Mouse (Mus musculus) lung, adult 10 weeks (tissue): Measurements from ENCODE around the gene Kcnh6. TPM values are rescaled to one million over a fixed set of nuclear protein-coding genes. Genes with fewer than 3 reads are reported as not detected.

Experiments
- polyA plus RNA-seq: library from polyadenylated mRNA; stranded (reverse); fragments of 350-450 nt; fragmentation: Illumina TruSeq; extraction: RNeasy Lipid Tissue Mini Kit (QIAGEN cat#74804); gene quantifications from one replicate; pipeline ENCODE4 v1.2.3, GENCODE M21; 2014; ENCODE audit warnings: low read depth, low replicate concordance; ENCODE audit not compliant: insufficient read depth

Kcnh6 gene
- not detected for polyA plus RNA-seq

DNA sequence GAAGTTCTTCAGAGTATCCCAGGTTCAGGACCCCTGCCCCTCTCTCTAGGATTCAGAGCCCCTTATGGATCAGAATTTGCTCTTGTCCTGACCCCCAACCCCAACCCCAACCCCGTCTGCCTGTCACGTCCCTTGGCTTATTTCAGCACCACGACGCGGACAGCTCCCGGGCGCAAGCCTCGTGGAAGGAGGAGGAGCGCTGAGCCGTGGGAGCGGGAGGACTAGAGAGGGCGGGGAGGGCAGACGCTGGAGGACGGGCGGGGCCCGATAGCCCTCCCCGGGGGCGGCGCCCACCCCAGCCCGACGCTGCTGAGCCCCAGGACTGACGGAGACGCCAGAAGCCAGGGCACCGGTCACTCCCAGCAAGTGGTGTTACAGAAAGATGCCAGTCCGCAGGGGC lies at the start of gene Kcnh6:
Gene Kcnh6 (plus strand): TSS at position 304 of the 400 bp plus-strand sequence.

DNA sequence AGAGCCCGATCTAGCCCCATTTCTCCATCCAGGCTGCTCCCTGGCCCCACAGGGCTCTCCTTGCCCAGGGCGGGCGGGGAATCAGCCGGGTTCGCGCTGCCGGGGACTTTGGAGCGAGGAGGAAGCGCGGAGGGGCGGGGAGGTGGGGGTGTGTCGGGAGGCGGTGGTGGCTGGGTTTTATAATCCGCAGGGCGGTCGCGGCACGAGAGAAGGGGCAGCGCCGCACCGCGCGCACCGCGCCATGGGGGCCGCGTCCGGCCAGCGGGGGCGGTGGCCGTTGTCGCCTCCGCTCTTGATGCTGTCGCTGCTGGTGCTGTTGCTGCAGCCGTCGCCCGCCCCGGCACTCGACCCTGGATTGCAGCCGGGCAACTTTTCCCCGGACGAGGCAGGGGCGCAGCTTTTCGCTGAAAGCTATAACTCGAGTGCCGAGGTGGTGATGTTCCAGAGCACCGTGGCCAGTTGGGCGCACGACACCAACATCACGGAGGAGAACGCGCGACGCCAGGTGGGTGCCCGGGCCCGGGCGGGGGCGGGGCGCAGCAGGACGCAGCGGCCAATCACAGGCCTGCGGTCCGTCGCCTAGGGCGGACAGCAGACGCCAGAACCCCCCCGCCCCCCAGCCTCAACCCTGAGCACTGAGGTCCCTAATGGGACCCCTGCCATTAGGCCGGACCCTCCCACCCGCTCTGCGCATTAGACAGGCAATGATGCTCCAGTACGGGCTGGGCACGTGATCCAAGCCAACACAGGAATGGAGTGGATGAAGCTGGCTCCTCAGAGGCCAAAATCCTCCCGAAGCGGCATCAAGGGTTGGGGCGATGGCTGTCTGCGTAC lies 40.0 kb upstream of the Kcnh6 start, which contains the start of gene Ace:
Gene Ace (plus strand): TSS at position 205 of the 834 bp plus-strand sequence.

DNA sequence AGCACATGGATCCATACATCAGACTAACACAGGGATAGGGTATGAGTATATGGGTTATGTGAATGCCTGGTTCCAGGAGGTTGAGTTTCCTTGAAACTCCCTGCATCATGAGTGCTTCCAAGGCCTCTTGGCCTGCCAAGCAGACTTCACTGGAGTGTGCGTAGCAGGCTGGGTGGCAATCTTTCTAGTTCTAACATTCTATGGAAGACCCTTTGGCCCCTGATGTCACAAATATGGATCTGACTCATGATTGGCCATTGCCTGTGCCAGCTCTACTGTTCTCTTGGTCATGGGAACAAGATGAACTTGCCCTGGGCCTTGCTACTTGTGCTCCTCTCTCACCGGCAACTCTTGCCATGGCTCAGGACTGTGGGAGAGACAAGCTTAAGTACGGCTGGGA lies 13.5 kb upstream of the Kcnh6 start, which contains the start of gene Ace3:
Gene Ace3 (plus strand): TSS at position 301 of the 400 bp plus-strand sequence.

DNA sequence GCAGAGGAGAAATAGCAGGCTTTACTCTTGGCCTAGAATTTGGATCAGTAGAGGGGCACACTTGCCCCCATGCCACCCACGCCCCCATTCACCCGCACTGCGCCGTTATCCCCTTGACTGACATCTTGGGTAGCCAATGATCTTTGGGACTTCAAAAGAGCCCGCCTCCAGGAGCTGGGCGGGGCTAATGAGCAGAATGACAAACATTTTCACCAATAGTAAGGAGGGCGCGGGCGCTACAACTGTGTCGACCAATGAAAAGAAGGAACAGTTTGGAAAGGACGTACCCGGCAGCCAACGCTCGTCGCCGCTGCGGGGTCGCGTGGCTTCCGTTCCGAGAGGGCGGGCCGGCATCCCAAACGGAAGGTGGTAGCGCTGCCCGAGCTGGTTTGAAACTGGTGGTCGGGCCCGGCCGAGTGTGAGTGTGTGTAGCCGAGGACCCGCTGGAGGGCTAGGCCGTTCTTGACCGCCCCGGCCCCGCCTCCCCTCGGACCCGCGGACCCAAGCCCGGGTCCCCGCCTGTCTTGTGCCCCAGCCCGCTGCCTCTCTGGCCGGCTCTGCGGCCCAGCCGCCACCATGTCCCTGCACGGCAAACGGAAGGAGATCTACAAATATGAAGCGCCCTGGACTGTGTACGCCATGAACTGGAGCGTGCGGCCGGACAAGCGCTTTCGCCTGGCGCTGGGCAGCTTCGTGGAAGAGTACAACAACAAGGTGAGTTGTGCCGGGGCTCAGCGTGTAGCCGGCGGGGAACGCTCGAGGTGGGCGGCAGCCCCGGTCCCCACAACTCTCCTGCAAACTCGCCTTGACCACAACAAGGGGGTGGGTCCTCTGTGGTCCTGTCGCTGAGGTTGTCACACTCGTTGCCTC lies 28.9 kb downstream of the Kcnh6 start, which contains the start of gene Dcaf7:
Gene Dcaf7 (plus strand): TSS at position 325 of the 870 bp plus-strand sequence.

DNA sequence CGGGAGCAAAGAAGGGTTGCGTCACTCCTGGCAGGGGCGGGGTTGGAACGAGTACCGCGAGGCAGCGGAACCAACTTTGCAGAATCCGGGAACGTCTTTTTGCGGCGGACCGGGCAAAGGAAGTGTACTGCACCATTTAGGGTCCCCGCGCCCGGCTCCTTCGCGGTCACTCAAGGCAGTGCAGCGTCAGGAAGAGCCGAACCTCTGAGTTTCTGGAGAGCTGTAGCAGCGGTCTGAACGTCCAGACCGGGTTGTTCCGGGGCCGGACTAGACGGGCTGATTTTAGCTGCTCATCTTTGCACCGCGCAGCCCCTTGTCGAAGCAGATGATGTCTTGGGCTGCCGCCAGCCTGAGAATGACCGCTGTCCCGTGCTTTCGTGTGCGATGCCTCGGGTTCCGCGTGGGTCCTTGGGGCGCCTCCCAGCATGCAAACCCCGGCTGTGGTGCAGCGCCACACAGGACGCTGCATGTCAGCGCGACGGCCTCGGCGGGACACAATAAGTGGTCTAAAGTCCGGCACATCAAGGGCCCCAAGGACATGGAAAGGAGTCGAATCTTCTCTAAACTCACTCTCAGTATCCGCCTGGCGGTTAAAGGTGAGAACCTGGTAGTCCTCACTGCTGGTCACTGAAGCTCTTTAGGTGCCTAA lies 58.1 kb downstream of the Kcnh6 start, which contains the start of gene Taco1:
Gene Taco1 (plus strand): TSS at position 139 of the 649 bp plus-strand sequence.

Other genes starting within 250 kb of the Kcnh6 start
- gene Cyb561, start 54.8 kb upstream of the Kcnh6 start, polyA plus RNA-seq: 54.4 TPM
- 174 TPM for gene Ace, start 40.2 kb upstream of the Kcnh6 start, polyA plus RNA-seq
- 0.71 TPM for gene Ace3, start 13.4 kb upstream of the Kcnh6 start, polyA plus RNA-seq
- 20.8 TPM for gene Dcaf7, start 28.7 kb downstream of the Kcnh6 start, polyA plus RNA-seq
- 8.3 TPM for gene Taco1, start 57.9 kb downstream of the Kcnh6 start, polyA plus RNA-seq
- gene Map3k3, start 76.5 kb downstream of the Kcnh6 start, polyA plus RNA-seq: 22.5 TPM
- not detected for gene Gm10840, start 152.7 kb downstream of the Kcnh6 start, polyA plus RNA-seq
- gene Limd2, start 152.7 kb downstream of the Kcnh6 start, polyA plus RNA-seq: 113 TPM
- 9.7 TPM for gene Strada, start 194.0 kb downstream of the Kcnh6 start, polyA plus RNA-seq
- 52.1 TPM for gene Ccdc47, start 208.2 kb downstream of the Kcnh6 start, polyA plus RNA-seq
- gene Ddx42, start 208.8 kb downstream of the Kcnh6 start, polyA plus RNA-seq: 21.1 TPM
- 13.7 TPM for gene Ftsj3, start 248.0 kb downstream of the Kcnh6 start, polyA plus RNA-seq
- 111 TPM for gene Psmc5, start 248.0 kb downstream of the Kcnh6 start, polyA plus RNA-seq